Mouse (Mus musculus) limb, embryonic 11.5 days (tissue): ENCODE measurements around the gene Iqck. TPM values are rescaled to one million over a fixed set of nuclear protein-coding genes. Genes with fewer than 3 reads are reported as not detected.

Experiments
- ATAC-seq: fragments of 200-750 bp; cut with Nextera tagmentation; 2 replicates; pipeline ENCODE4 v1.8.0; 2017; ENCODE audit warnings: low read depth; ENCODE audit not compliant: insufficient number of reproducible peaks, low FRiP score, low TSS enrichment
- DNase-seq: peaks from one replicate; pipeline ENCODE4 v3.0.0-alpha.2; 2015; ENCODE audit warnings: low spot score
- H3K27ac ChIP-seq: fragments of 300-500 bp; sonication (generic); replicated peaks from 2 replicates; pipeline ENCODE4 v1.5.1; 2014; ENCODE audit warnings: low read depth, mild to moderate bottlenecking, low read length
- H3K27me3 ChIP-seq: fragments of 300-500 bp; sonication (generic); 2 replicates; pipeline ENCODE4 v1.6.1; 2014; ENCODE audit warnings: mild to moderate bottlenecking, low read length, mixed read lengths; ENCODE audit not compliant: control insufficient read depth, insufficient read depth
- H3K36me3 ChIP-seq: fragments of 300-500 bp; sonication (generic); 2 replicates; pipeline ENCODE4 v1.6.1; 2014; ENCODE audit warnings: mild to moderate bottlenecking, low read length, moderate library complexity, mixed read lengths; ENCODE audit not compliant: control insufficient read depth, insufficient read depth
- H3K4me1 ChIP-seq: fragments of 300-500 bp; sonication (generic); 2 replicates; pipeline ENCODE4 v1.6.1; 2014; ENCODE audit warnings: low read length, mixed read lengths; ENCODE audit not compliant: control insufficient read depth, insufficient read depth
- H3K4me2 ChIP-seq: fragments of 300-500 bp; sonication (generic); 2 replicates; pipeline ENCODE4 v1.6.1; 2014; ENCODE audit warnings: low read depth, mild to moderate bottlenecking, moderate library complexity; ENCODE audit not compliant: severe bottlenecking
- H3K4me3 ChIP-seq: fragments of 300-500 bp; sonication (generic); 2 replicates; pipeline ENCODE4 v1.5.1; 2014; ENCODE audit warnings: low read depth, low read length
- H3K9ac ChIP-seq: fragments of 300-500 bp; sonication (generic); 2 replicates; pipeline ENCODE4 v1.6.1; 2014; ENCODE audit warnings: mild to moderate bottlenecking, low read length
- H3K9me3 ChIP-seq: fragments of 300-500 bp; sonication (generic); 2 replicates; pipeline ENCODE4 v1.6.1; 2016; ENCODE audit warnings: low read length; ENCODE audit not compliant: control insufficient read depth
- WGBS: fragments of 180-500 bp; shearing (Covaris S2); extraction: QIAGEN DNeasy Blood & Tissue Kit; methylation state at CpG from one replicate; pipeline ENCODE4 v1.1.7; 2014; 5-methylcytosine and 5-hydroxymethylcytosine counted together
- polyA plus RNA-seq: library from polyadenylated mRNA; unstranded; fragments of >200 nt; fragmentation: Nextera tagmentation; extraction: Ambion mirVana; gene quantifications from 2 replicates; pipeline ENCODE4 v1.2.1, GENCODE M21; 2014

The Iqck gene
- polyA plus RNA-seq, 1 experiment from 2014 or later, result 2.2 TPM

DNA sequence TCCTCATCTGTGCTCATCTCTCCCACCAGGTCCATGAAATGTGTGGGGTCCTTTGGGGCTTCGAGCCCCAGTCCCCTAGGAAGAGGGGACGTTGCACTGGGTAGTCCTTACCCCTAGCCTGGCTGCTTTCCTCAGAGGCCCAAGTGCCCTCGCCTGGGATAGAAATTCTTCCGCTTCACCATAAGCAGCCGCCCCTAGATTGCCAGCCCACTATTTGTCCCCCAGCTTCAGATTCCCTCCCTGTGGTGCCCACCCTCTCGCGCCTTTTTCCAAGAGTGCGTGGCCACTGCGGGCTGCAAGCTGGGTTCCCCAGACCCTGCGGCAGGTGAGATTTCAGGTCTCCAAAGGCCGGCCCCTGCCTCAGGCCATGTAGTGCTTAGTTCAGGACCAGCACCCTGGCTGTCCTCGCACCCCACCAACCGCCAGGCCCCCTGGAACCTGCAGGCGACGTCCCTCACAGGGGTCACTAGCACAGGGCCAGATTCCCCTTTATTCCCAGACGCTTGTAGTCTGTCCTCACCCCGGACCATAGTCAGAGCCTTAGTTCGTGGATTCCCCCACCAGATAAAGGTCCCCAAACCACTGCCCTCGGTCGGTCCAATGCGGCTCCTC lies 138.8 kb downstream of the Iqck start:
- H3K4me1 ChIP-seq, result peaks cover 5% of the 10 kb centered on the region
- H3K9ac ChIP-seq, result peak overlapping the region; percentile 47
- peak overlapping the region; percentile 51 for H3K4me3 ChIP-seq
- H3K27ac ChIP-seq, result 0 out of 2 replicates have a peak overlapping the region, but pooled peaks have one; percentile 12
- H3K9me3 ChIP-seq, result no peaks in the 10 kb centered on the region
- under 1% methylated on average over 21 of the region's 21 CpGs for WGBS
- peak; percentile 64 for DNase-seq
- H3K4me2 ChIP-seq, result peak overlapping the region; percentile 50
- ATAC-seq, result no peak; the same call in 1 of the 2 replicates
- 0 out of 2 replicates have a peak, but pooled peaks cover 3% of the 10 kb centered on the region for H3K27me3 ChIP-seq
- no peaks in the 10 kb centered on the region for H3K36me3 ChIP-seq

DNA sequence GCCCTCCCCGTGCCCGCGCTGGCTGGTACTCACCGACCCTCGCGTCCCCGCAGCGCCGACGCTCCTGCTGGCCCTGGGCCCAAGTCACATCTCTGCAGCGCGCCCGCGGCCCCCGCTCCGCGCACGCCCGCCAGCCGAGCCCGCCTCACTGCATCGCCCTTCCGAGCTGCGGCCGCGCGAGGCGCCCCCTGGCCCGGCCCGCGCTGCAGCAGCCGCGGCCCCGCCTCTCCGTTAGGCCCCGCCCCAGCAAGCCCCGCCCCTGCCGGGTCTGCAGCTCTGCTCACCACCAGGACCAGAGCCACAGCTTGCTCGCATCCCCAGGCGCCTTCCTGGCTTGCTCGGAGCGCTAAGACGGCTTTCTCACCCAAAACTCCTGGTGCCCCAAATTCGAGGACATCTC lies 139.5 kb downstream of the Iqck start, which contains the start of gene Gprc5b:
Gprc5b (minus strand) TSS at position 205 of the 400 bp plus-strand sequence.
- Histone ChIP-seq H3K36me3 (no peaks in the 10 kb centered on the region), H3K9me3 (no peaks in the 10 kb centered on the region), H3K4me1 (peaks cover 5% of the 10 kb centered on the region), H3K27ac (0 out of 2 replicates have a peak within 1 kb of the TSS, but pooled peaks have one; percentile 12), H3K27me3 (0 out of 2 replicates have a peak, but pooled peaks cover 3% of the 10 kb centered on the region), H3K4me2 (peak within 1 kb of the TSS; percentile 50), H3K9ac (peak within 1 kb of the TSS; percentile 47), H3K4me3 (peak within 1 kb of the TSS; percentile 51)
- ATAC-seq (peak; percentile 90), DNase-seq (peak; percentile 94)
- WGBS, result 1% methylated on average over 31 of the region's 44 CpGs

DNA sequence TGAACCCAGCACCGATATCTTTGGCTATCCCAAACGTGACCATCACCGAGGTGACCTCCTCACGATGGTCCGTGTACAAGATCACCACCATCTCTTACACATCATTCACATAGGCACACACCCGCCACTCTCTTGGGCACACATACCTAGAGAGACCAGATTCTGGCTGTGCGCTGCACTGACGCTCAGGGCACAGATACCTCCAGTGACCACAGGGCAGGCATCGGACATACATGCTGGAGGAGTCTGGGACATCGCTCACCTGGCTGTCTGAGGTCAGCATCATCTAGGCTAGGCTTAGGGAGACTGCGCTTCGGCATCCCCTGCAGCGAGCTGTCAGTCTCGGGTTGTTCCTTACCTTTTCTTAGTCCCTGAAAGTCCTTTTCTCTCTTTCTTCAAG lies 140.1 kb downstream of the Iqck start:
- Histone ChIP-seq H3K27ac (no peak overlapping the region), H3K4me2 (peak overlapping the region; percentile 50), H3K27me3 (0 out of 2 replicates have a peak, but pooled peaks cover 3% of the 10 kb centered on the region), H3K36me3 (no peaks in the 10 kb centered on the region), H3K9ac (no peak overlapping the region), H3K9me3 (no peaks in the 10 kb centered on the region), H3K4me1 (peaks cover 5% of the 10 kb centered on the region), H3K4me3 (peak overlapping the region; percentile 5; the same call in 1 of the 2 replicates)
- peak; percentile 29 for ATAC-seq
- WGBS, result 9% methylated on average over 14 of the region's 14 CpGs
- DNase-seq, result peak; percentile 34

DNA sequence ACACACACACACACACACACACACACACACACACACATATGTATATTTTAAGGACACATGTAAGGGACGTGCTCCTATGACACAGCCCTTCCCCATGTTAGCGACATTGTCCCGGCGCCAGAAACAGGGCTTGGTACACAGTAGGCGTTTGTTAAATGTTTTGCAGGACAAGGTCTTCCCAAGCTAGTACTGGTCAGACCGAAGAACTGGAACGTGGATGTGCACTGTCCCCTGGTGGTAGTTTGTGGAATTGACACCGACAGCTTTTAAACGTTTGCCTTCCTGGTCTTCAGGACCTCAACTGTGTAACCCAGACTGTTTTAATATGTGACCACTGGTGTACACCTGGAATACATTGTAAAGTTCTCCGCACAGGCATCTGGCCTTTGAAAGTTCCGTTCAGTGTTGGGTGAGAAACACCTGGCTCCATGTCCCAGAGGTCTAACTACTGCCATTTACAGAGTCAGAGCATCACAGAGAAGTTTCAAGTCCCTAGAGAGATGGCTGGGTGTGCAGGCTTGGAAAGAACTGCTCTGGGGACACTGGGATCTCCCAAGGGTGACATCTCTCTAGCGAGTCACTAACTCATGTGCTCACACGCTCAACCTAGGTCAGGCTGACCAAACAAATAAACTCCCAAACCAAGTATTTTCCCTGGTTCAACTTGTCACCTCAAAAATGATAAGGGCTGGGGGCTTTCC lies 140.7 kb downstream of the Iqck start:
- peak overlapping the region; percentile 50 for H3K4me2 ChIP-seq
- 8% methylated on average over 13 of the region's 13 CpGs for WGBS
- peak; percentile 38 for ATAC-seq

DNA sequence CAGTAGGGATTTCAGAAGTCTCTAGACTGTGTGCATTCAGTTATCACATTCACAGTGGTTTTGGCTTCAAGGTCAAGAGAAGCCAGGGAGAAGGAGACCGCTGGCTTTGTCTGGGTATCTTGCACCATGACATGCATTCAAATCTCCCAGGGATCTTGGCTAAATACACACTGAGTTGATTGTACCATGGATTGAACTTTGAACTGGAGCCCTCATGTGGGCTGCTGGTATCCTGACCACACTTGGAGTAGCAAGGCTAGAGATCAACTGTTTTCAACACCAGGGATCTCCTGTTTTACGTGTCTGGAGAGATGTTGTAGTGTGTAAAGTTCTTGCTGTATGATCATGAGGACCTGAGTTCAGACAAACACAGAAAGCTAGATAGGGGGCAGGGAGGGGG lies 144.3 kb downstream of the Iqck start:
- H3K4me2 ChIP-seq, result no peak overlapping the region
- WGBS, result 90% methylated on average over 2 of the region's 2 CpGs
- ATAC-seq, result no peak

More for the DNA sequence above, 140.7 kb downstream of the Iqck start:
- no peak overlapping the region for H3K4me3 ChIP-seq
- no peak overlapping the region for H3K27ac ChIP-seq
- peaks cover 5% of the 10 kb centered on the region for H3K4me1 ChIP-seq
- no peak overlapping the region for H3K9ac ChIP-seq
- no peaks in the 10 kb centered on the region for H3K36me3 ChIP-seq
- H3K9me3 ChIP-seq, result no peaks in the 10 kb centered on the region
- DNase-seq, result peak; percentile 91
- H3K27me3 ChIP-seq, result 0 out of 2 replicates have a peak, but pooled peaks cover 3% of the 10 kb centered on the region

DNA sequence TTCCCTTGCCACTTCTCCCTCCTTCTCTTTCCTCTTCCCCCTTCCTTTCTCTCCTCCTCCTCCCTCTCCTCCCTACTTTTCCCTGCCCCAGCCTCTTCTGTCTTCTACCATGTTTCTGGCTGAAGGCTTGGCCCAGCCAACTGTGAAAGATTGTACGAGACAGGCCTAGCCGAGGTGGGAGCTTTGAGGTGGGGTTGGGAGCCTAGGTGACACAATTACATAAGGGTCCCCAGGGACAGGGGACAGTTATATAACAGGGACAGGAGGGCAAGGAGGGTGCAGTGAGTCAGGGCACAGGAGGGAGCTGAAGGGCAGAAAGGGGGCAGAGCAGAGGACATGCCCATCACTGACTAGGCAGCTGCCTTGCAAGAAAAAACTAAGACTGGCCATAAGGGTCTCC lies 146.4 kb downstream of the Iqck start:
- ATAC-seq, result no peak
- no peak overlapping the region for H3K9ac ChIP-seq
- no peak overlapping the region for H3K4me2 ChIP-seq
- H3K27ac ChIP-seq, result no peak overlapping the region
- WGBS, result 67% methylated on average over 2 of the region's 2 CpGs
- H3K4me3 ChIP-seq, result no peak overlapping the region
- no peak for DNase-seq
- no peaks in the 10 kb centered on the region for H3K36me3 ChIP-seq
- no peaks in the 10 kb centered on the region for H3K9me3 ChIP-seq
- no peaks in the 10 kb centered on the region for H3K4me1 ChIP-seq
- H3K27me3 ChIP-seq, result no peaks in the 10 kb centered on the region

More for the DNA sequence above, 144.3 kb downstream of the Iqck start:
- H3K36me3 ChIP-seq, result no peaks in the 10 kb centered on the region
- 0 out of 2 replicates have a peak, but pooled peaks cover 3% of the 10 kb centered on the region for H3K27me3 ChIP-seq
- peaks cover 5% of the 10 kb centered on the region for H3K4me1 ChIP-seq
- H3K9me3 ChIP-seq, result no peaks in the 10 kb centered on the region
- no peak for DNase-seq
- no peak overlapping the region for H3K27ac ChIP-seq
- H3K9ac ChIP-seq, result no peak overlapping the region
- H3K4me3 ChIP-seq, result no peak overlapping the region

DNA sequence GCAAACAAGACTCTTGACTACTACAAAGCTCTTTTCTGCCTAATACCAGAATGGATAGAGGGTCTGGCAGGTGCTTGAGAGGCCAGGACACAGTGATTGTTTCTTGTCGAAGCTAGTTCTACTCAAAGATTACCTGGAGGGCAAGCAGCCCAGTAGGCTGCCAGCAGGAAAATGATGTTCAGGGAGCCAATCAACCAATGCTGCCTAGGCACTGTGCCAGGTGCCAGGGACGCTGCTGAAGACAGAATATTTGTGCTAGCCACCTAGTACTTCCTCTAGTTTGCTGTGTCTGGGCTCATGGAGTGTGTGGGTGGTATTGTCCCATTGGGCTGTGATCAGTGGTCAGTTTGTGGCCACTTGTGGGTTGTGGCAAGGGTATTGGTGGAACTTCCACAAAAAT lies 146.9 kb downstream of the Iqck start:
- DNase-seq (no peak), ATAC-seq (no peak)
- Histone ChIP-seq H3K9me3 (no peaks in the 10 kb centered on the region), H3K27ac (no peak overlapping the region), H3K4me3 (no peak overlapping the region), H3K9ac (no peak overlapping the region), H3K36me3 (no peaks in the 10 kb centered on the region), H3K4me1 (no peaks in the 10 kb centered on the region), H3K4me2 (no peak overlapping the region), H3K27me3 (no peaks in the 10 kb centered on the region)
- 79% methylated on average over 2 of the region's 2 CpGs for WGBS

DNA sequence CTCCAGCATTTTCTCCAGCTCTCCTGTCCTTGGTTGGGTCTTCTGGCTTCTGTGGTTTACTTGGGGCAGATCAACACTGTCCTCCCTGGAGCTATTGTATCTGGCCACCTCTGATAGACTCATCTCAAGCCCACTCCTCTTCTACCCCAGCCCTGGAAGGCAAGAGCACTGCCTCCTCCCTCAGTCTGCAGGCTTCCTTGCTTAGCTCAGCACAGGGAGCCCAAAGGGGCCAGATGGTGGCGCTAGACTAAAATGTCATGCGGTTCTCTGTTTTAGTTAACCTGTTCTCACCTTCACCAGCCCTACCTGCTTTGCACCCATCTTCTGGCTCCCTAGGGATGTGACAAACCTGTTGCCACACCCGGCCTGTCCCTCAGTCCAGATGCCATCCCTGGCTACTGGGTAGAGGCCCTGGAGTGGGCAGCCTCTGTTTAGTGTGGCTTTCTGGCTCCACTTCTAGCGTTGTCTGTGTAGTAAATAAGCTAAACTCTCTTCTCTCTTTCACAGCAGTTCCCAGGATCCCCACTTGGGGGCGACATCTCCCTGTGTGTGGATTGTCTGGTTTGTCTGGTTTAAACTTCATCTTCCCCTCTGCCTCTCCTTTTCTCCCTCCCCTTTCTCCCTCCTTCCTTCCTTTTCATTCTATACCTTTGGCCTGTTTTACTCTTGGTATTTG lies 155.4 kb downstream of the Iqck start:
- Histone ChIP-seq H3K4me2 (no peak overlapping the region), H3K36me3 (no peaks in the 10 kb centered on the region), H3K27me3 (no peaks in the 10 kb centered on the region), H3K27ac (no peak overlapping the region), H3K4me1 (no peaks in the 10 kb centered on the region), H3K9me3 (no peaks in the 10 kb centered on the region), H3K4me3 (no peak overlapping the region), H3K9ac (no peak overlapping the region)
- DNase-seq, result peak; percentile 83
- WGBS, result 17% methylated on average over 5 of the region's 5 CpGs
- no peak for ATAC-seq
